Mouse (Mus musculus): ENCODE results near the gene Pom121.
A peak's percentile ranks its signal among the peaks of the same experiment; 100 is the strongest.

Pom121 gene

DNA sequence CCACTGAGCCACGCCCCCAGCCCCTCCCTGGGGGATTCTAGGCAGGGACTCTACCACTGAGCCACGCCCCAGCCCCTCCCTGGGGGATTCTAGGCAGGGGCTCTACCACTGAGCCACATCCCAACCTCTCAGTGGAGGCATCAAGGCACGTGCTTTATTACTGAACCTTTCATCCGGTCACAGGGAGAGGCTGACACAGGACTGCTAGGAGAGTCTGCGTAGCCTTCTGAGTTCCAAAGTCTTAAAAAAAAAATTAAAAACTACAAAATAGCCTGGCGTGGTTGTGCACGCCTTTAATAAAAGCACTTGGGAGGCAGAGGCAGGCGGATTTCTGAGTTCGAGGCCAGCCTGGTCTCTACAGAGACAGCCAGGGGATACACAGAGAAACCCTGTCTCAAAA is 25.1 kb downstream of the Pom121 start:
- DNase-seq (ENCODE audit: extremely low read depth, low read depth): peak; percentile 21

DNA sequence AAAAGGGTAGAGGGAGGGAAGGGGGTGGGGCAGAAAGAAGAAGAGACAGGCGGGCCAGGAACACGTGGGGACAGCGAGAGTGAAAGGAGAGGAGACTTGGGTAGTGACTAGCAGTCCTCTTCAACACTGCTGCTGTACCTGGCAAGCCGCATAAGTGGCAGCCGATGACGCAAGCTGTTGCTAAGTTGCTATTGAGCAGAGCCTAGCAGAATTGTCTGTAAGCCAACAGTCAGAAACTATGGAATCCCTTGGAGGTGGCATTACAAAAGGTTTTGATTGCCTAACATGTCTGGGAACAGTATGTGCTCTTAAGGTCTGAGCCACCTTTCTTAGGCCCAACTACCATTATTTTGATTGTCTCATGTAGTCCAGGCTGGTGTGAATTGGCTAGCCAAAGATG is 26.0 kb downstream of the Pom121 start:
- DNase-seq (ENCODE audit: extremely low read depth, low read depth): no peak

DNA sequence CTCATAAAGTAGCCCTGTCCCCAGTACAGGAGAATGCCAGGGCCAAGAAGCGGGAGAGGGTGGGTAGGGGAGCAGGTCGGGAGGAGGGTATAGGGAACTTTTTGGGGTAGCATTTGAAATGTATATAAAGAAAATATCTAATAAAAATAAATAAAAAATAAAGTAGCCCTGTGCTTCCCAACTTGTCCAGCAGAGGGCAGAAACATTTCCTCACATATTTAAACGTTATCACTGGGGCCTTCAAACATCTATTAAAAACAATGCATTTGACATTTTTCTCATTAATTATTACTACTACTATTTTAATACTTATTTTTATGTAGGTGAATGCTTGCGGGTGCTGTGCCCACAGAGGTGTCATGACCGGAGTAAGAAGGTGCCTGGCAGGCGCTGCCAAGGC is 26.5 kb downstream of the Pom121 start:
- peak; percentile 33 for DNase-seq (ENCODE audit: extremely low read depth, low read depth)

DNA sequence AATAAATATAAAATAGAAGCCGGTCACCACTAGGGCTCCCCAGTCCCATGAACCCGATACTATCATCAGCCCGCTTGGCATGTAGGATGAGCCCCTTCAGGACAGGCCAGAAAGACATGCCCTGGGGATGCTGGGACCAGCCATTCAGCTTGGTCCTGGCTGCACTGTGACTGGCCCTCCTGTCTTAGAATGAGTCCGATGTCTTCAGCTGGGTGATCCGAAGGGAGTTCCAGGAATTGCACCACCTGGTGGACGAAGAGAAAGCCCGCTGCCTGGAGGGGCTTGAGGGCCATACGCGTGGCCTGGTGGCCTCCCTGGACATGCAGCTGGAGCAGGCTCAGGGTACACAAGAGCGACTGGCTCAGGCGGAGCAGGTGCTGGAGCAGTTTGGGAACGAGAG is 30.8 kb downstream of the Pom121 start:
- no peak for DNase-seq (ENCODE audit: extremely low read depth, low read depth)

DNA sequence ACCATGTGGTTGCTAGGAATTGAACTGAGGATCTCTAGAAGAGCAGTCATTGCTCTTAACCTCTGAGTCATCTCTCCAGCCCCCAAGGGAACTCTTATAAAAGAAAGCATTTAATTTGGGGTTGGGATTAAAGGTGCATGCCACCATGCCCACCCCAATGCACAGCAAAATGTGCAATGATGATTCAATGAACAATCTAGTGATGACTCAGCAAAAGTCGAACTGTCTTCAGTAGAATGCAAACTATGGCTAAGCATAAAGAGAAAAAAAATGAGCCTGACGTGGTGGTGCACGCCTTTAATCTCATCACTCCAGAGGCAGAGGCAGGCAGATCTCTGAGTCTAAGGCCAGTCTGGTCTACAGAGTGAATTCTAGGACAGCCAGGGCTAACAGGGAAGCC is 31.8 kb downstream of the Pom121 start:
- no peak for DNase-seq (ENCODE audit: extremely low read depth, low read depth)

DNA sequence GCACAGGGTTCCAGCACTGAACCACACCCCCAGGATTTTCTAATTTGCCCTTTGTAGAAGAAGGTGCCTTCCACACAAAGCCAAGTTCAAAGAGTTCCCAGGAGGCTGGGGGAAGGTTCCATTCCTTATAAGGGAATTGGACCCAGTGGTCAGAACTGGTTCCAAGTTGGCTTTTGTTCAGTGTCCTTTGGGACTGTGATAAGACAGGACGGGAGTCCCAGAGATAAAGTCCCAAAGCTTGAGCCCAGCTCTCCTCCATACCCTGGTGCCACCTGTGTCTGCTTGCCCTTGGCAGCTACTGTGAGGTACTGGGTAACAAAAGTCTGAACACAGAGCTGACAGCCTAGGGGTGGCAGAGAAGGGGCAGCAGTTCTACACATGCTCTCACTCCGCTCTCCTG is 34.6 kb downstream of the Pom121 start:
- DNase-seq (ENCODE audit: extremely low read depth, low read depth): no peak

DNA sequence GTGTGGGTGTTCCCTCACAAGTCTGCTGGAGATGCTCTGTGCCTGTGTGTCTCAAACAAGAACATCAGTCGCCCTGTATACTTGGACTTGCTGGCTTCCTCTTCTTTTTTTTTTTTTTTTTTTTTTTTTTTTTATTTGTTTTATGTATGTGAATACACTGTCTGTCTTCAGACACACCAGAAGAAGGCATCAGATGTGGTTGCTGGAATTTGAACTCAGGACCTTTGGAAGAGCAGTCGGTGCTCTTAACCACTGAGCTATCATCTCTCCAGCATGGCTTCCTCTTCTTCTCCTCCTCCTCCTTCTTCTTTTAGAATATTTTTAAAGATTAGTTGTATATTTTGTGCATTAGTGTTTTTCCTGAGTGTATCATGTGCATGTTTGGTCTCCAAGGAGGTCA is 36.8 kb downstream of the Pom121 start:
- DNase-seq (ENCODE audit: extremely low read depth, low read depth): no peak

DNA sequence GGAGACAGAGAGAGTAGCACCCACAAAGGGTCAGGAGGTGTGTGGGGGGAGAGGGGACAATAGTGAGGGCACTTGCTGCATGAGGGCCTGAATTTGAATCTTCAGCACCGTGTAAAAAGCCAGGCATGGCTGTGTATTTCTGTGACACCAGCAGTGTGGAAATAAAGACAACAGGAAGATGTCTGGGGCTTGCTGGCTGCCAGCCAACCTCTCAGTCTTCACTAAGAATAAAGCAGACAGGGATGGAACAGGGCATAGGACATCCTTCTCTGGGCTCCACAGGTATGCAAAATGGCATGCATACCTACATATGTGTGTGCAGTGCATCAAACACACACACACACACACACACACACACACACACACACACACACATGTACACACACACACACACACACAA is 38.3 kb downstream of the Pom121 start:
- DNase-seq (ENCODE audit: extremely low read depth, low read depth): no peak

DNA sequence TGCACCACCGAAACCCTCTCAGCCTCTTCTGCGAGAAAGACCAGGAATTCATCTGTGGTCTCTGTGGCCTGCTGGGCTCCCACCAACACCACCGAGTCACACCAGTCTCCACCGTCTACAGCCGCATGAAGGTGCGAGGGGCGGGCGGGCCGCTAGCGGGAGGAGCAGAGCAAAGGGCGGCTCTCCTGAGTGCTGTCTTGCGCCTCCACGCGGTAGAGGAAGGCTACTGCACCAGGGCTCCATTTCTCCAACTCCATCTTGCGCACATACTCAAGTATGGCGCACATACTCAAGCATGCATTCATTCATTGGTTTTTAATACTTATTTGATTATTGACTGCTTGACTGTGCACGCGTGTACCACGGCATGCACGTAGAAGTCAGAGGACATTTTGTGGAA is 40.8 kb downstream of the Pom121 start:
- DNase-seq (ENCODE audit: extremely low read depth, low read depth): no peak

DNA sequence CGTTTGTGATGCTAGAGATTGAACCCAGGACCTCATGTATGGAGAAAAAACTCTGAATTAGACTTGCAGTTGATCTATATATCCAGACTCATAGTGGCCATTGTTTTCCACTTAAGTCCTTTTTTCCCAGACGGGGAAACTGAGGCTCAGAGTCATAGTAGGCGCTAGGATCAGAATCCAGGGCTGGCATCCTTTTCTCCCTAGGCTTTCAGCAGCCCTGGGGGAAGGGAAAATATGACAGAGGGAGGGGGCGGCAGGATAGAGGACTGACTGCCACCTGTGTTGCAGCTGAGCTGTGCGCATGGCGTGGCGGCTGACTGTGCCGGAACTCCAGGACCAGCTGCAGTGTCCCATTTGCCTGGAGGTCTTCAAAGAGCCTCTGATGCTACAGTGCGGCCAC is 41.4 kb downstream of the Pom121 start, which contains the start of gene Trim50:
Trim50 (plus strand) TSS at position 301 of the 400 bp plus-strand sequence.
- DNase-seq (ENCODE audit: extremely low read depth, low read depth): no peak

DNA sequence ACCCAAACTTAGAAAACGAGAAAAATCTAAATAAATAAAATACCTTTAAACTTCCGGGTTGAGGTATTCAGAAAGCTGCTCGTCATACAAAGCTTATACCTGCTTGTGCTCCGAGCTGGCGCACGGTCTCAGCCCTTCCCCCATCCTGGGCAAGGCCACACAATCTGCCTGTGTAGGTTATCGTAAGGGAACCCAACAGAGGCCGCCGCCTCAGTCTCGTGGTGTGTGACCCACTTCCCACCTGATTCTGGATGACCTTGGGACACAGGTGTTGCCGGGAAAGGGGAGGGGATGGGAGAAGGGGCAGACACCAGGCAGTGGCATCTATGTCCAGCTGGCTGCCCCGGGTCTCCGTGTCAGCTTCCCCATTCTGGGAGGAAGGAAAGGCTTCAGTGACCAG is 42.7 kb downstream of the Pom121 start:
- DNase-seq (ENCODE audit: extremely low read depth, low read depth): no peak

DNA sequence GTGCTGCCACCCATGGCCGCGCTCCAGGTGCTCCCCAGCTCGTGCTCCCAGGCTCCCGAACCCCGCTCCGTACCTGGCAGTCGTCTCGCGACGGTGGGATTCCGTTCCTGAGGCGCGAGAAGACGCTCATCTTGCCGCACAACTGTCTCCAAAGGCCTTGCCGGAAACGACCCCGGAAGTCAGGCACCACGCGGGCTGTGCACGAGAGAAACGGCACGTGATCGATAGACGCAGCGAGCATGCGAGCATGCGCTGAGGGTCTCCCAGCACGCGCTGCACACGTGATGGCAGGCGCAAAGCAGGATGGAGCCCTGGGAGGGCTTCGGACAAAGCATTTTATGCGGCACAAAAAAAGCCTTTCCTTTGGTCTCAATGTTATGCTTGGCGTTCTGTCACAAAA is 44.5 kb downstream of the Pom121 start, which contains the start of gene Fkbp6:
Fkbp6 (minus strand) TSS at position 183 of the 400 bp plus-strand sequence.
- DNase-seq (ENCODE audit: extremely low read depth, low read depth): no peak

DNA sequence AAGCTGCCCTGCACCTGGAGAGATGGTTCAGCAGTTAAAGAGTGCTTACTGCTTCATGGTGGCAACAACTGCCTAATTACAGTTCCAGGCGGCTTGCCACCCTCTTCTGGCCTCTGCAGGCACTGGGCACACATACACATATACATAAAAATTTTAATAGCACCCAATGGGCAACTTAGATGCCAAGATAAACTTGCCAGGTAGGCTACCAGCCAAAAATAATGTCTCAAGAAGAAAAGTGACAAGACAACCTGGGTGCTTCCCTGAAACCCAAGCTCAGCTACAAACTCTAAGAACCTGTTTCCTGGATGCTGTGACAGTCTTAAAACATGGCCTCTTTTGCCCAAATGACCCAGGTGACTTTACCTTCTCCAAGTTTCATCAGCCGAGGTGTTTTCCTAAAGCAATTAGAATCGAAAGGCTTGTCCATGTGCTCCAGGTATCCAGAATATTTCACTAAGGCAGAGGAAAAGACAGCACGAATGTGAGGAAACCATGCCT is 46.8 kb downstream of the Pom121 start:
- DNase-seq (ENCODE audit: extremely low read depth, low read depth): no peak

DNA sequence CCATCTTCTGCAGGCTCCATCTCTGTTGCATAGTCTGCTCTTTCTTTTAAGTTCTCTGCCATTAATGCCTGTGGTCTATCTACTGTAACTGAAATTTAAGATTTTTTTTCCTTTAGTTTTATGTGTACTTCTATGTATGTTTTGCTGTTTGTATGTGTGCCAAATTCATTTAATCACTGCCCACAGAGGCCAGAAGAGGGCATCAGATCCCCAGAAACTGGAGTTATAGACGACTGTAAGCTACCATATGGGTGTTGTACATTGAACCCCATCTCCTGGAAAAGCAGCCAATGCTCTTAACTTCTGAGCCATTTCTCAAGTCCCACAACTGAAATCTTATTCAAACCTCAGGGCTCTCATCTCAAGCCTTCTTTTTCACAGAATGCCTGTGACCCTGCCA is 47.9 kb downstream of the Pom121 start:
- peak; percentile 19 for DNase-seq (ENCODE audit: extremely low read depth, low read depth)

DNA sequence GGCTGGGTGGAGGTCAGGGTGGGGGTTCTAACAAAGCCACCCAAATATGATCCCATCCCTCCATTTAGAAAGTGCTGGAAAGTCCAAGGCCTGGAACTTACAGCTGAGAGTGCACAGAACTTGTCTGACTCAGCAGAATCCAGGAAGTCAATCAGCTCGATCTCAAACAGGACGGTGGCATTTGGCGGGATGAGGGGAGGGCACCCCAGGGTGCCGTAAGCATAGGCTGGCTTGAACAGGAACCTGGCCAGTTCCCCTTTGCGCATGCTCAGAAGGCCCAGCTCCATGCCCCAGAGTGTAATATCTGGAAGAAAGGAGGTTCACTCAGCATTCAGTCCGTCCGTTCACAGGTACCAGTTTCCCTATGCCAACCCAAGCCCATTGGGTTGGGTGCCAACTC is 48.4 kb downstream of the Pom121 start:
- peak; percentile 44 for DNase-seq (ENCODE audit: extremely low read depth, low read depth)

DNA sequence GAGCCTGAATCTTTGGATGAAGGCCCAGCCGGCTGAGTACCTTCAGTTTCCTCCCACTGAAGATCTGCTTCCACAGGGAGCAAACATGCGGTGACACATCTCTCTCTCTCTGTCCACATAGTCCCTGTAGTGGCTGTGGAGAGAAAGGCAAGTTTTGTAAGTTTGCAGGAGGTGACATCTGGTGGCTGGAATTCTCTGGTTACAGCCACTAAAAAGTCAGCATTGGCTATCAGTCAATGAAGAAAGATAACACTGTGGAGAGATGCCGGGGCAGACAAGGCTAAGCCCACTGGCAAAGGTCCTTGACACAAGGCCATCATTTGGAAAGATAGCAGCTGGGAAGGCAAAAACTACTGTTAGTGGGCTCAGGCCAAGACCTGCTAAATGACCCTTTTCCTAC is 56.8 kb downstream of the Pom121 start:
- DNase-seq (ENCODE audit: extremely low read depth, low read depth): no peak

DNA sequence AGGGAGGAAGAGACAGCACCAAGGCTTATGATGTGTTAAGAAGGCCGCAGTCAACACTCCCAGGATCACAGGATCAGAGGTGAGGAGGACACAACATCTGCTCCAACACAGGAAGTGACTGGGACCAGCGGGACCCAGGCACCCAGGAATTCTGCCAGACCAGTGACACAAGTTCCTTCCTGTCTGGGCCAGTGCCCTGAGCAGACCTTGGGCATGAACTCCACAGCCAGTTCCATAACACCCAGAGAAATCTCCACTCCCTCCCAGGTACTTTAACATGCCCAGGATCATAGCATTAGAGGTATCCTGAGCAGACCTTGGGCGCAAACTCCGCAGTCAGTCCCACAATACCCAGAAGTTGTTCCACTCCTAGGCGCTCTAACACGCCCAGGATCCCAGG is 63.2 kb downstream of the Pom121 start:
- DNase-seq (ENCODE audit: extremely low read depth, low read depth): no peak

DNA sequence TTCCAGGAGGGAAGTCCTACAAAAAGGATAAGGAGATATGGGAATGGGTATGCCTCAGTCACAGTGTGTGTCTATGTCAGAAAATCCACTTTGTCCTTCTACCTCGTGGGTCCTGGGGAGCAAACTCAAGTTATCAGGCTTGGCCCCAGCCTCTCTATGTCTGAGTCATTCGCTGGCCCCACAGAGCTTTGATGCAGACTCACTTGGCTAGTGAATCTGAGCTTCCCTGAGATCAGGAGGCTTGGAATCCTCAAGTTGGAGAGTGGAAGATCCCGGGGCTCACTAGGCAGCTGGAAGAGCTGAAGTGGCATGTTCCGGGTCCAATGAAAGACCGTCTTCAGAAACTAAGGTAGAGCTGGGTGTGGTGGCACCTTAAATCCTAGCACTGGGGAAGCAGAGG is 64.1 kb downstream of the Pom121 start:
- DNase-seq (ENCODE audit: extremely low read depth, low read depth): no peak

DNA sequence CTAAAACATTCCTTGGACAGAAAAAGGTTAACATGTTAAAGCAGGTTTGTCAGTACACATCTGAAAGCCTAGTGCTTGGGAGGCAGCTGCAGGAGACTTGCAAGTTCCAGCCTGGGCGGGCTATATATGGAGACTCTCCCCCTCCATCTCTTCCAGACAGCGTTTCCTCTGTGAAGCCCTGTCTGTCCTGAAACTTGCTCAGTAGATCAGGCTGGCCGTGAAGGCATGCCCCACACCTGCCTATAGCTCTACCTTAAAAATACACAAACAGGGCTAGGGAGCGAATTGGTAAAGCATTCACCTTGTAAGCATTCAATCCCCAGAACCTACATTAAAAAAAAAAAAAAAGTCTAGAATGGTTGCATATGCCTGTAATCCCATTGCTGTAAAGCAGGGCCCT is 64.9 kb downstream of the Pom121 start:
- DNase-seq (ENCODE audit: extremely low read depth, low read depth): no peak
